Mouse (Mus musculus) lung, postnatal 10 days (tissue): ENCODE measurements at regions not wholly inside any gene's neighbourhood (a gene's known extent, or its start where the extent isn't known, plus 50 kb on each side); places are given as distances from the start of the nearest gene placed in this dataset.

ENCODE experiments used
- DNase-seq: peaks from one replicate; pipeline ENCODE4 v3.0.0; 2021

- DNase-seq: no peak
These were observed 55.5 kb downstream of the E030025P04Rik start for GRCm38 (mm10) chr11:109088488-109089252.

GRCm38 (mm10) chr11:109081957-109082356 is 62.2 kb downstream of the E030025P04Rik start:
- DNase-seq: no peak

GRCm38 (mm10) chr11:109081454-109081853 is 62.7 kb downstream of the E030025P04Rik start:
- DNase-seq: no peak

- DNase-seq: no peak
These were observed 63.2 kb downstream of the E030025P04Rik start for GRCm38 (mm10) chr11:109080847-109081415.

- DNase-seq: peak; percentile 32
These were observed 64.7 kb downstream of the E030025P04Rik start for GRCm38 (mm10) chr11:109079466-109079865.

GRCm38 (mm10) chr11:109076587-109077417 is 67.4 kb downstream of the E030025P04Rik start:
- no peak for DNase-seq

GRCm38 (mm10) chr11:109071340-109071739 is 72.8 kb downstream of the E030025P04Rik start:
- DNase-seq: no peak

- peak; percentile 47 for DNase-seq
These were observed 73.8 kb downstream of the E030025P04Rik start for GRCm38 (mm10) chr11:109070412-109070811.

- DNase-seq: no peak
These were observed 74.9 kb downstream of the E030025P04Rik start for GRCm38 (mm10) chr11:109069326-109069709.

GRCm38 (mm10) chr11:109068371-109069325 is 75.5 kb downstream of the E030025P04Rik start:
- DNase-seq: peak; percentile 58

- DNase-seq: no peak
These were observed 76.4 kb downstream of the E030025P04Rik start for GRCm38 (mm10) chr11:109067733-109068132.

GRCm38 (mm10) chr11:109061971-109062370 is 82.2 kb downstream of the E030025P04Rik start:
- DNase-seq: no peak

GRCm38 (mm10) chr11:109060527-109060908 is 83.7 kb downstream of the E030025P04Rik start:
- peak; percentile 84 for DNase-seq

- peak; percentile 87 for DNase-seq
These were observed 84.2 kb downstream of the E030025P04Rik start for GRCm38 (mm10) chr11:109059863-109060526.

GRCm38 (mm10) chr11:109058021-109058420 is 86.1 kb downstream of the E030025P04Rik start:
- DNase-seq: no peak

- peak; percentile 40 for DNase-seq
These were observed 95.7 kb downstream of the E030025P04Rik start for GRCm38 (mm10) chr11:109048257-109049101.

GRCm38 (mm10) chr11:109047483-109048110 is 96.6 kb downstream of the E030025P04Rik start:
- no peak for DNase-seq

GRCm38 (mm10) chr11:109046446-109046845 is 97.7 kb downstream of the E030025P04Rik start:
- no peak for DNase-seq

- DNase-seq: peak; percentile 50
These were observed 103.7 kb downstream of the E030025P04Rik start for GRCm38 (mm10) chr11:109040519-109040916.
